Mouse (Mus musculus): ENCODE measurements at regions not wholly inside any gene's neighbourhood (a gene's known extent, or its start where the extent isn't known, plus 50 kb on each side); places are given as distances from the start of the nearest gene placed in this dataset.
A peak's percentile ranks its signal among the peaks of the same experiment; 100 is the strongest.

GRCm38 (mm10) chr17:4706421-4706820 lies 287.7 kb upstream of the Arid1b start:
- no peak for DNase-seq (ENCODE audit: low read depth)

GRCm38 (mm10) chr17:4721061-4721460 lies 273.1 kb upstream of the Arid1b start:
- DNase-seq (ENCODE audit: low read depth), result no peak

- DNase-seq (ENCODE audit: low read depth), result no peak
Measured at GRCm38 (mm10) chr17:4724031-4724430, 270.1 kb upstream of the Arid1b start.

GRCm38 (mm10) chr17:4726331-4726741 lies 267.8 kb upstream of the Arid1b start:
- no peak for DNase-seq (ENCODE audit: low read depth)

GRCm38 (mm10) chr17:4734412-4734881 lies 259.7 kb upstream of the Arid1b start:
- DNase-seq (ENCODE audit: low read depth), result no peak

GRCm38 (mm10) chr17:4735185-4735584 lies 258.9 kb upstream of the Arid1b start:
- no peak for DNase-seq (ENCODE audit: low read depth)

- no peak for DNase-seq (ENCODE audit: low read depth)
Measured at GRCm38 (mm10) chr17:4736689-4737088, 257.4 kb upstream of the Arid1b start.

GRCm38 (mm10) chr17:4738717-4739485 lies 255.2 kb upstream of the Arid1b start:
- DNase-seq (ENCODE audit: low read depth), result no peak

- DNase-seq (ENCODE audit: low read depth), result no peak
Measured at GRCm38 (mm10) chr17:4740784-4741183, 253.3 kb upstream of the Arid1b start.

- DNase-seq (ENCODE audit: low read depth), result peak; percentile 2
Measured at GRCm38 (mm10) chr17:4742314-4742713, 251.8 kb upstream of the Arid1b start.

- no peak for DNase-seq (ENCODE audit: low read depth)
Measured at GRCm38 (mm10) chr17:4762956-4763355, 231.2 kb upstream of the Arid1b start.

GRCm38 (mm10) chr17:4765723-4766122 lies 228.4 kb upstream of the Arid1b start:
- DNase-seq (ENCODE audit: low read depth), result no peak

GRCm38 (mm10) chr17:4767947-4768522 lies 226.1 kb upstream of the Arid1b start:
- peak; percentile 83 for DNase-seq (ENCODE audit: low read depth)

- DNase-seq (ENCODE audit: low read depth), result no peak
Measured at GRCm38 (mm10) chr17:4769284-4769683, 224.8 kb upstream of the Arid1b start.

- DNase-seq (ENCODE audit: low read depth), result peak; percentile 13
Measured at GRCm38 (mm10) chr17:4770052-4770451, 224.1 kb upstream of the Arid1b start.

- DNase-seq (ENCODE audit: low read depth), result peak; percentile 57
Measured at GRCm38 (mm10) chr17:4778161-4778560, 216.0 kb upstream of the Arid1b start.

GRCm38 (mm10) chr17:4779017-4779416 lies 215.1 kb upstream of the Arid1b start:
- DNase-seq (ENCODE audit: low read depth), result no peak

GRCm38 (mm10) chr17:4781586-4781985 lies 212.5 kb upstream of the Arid1b start:
- no peak for DNase-seq (ENCODE audit: low read depth)

GRCm38 (mm10) chr17:4784296-4784695 lies 209.8 kb upstream of the Arid1b start:
- no peak for DNase-seq (ENCODE audit: low read depth)

GRCm38 (mm10) chr17:4785281-4785839 lies 208.8 kb upstream of the Arid1b start:
- no peak for DNase-seq (ENCODE audit: low read depth)

GRCm38 (mm10) chr17:4786524-4786923 lies 207.6 kb upstream of the Arid1b start:
- no peak for DNase-seq (ENCODE audit: low read depth)

- DNase-seq (ENCODE audit: low read depth), result no peak
Measured at GRCm38 (mm10) chr17:4791873-4792272, 202.3 kb upstream of the Arid1b start.

- no peak for DNase-seq (ENCODE audit: low read depth)
Measured at GRCm38 (mm10) chr17:4796241-4796640, 197.9 kb upstream of the Arid1b start.
